Mouse (Mus musculus): Measurements from ENCODE around the gene A230050P20Rik. TPM values are rescaled to one million over a fixed set of nuclear protein-coding genes. Genes with fewer than 3 reads are reported as not detected.

Gene A230050P20Rik
- polyA plus RNA-seq, 1 experiment: not detected

- no peak for TF ChIP-seq GATA1 (IDR thresholded peaks at IDR 0.05; ENCODE audit: low read length)
Measured at GRCm38 (mm10) chr9:20902174-20902491, 33.7 kb downstream of the A230050P20Rik start.

GRCm38 (mm10) chr9:20909948-20910347 lies 41.5 kb downstream of the A230050P20Rik start:
- TF ChIP-seq GATA1 (IDR thresholded peaks at IDR 0.05; ENCODE audit: low read length): no peak

GRCm38 (mm10) chr9:20916160-20916559 lies 47.7 kb downstream of the A230050P20Rik start:
- TF ChIP-seq GATA1 (IDR thresholded peaks at IDR 0.05; ENCODE audit: low read length): no peak

- no peak for TF ChIP-seq GATA1 (IDR thresholded peaks at IDR 0.05; ENCODE audit: low read length)
Measured at GRCm38 (mm10) chr9:20923258-20923657, 54.8 kb downstream of the A230050P20Rik start.

Other genes starting within 250 kb of the A230050P20Rik start
- 8.4 and 13.3 TPM in 2 replicates for gene Ubl5, start 225.8 kb upstream of the A230050P20Rik start, polyA plus RNA-seq (2012)
- gene Fbxl12, start 223.9 kb upstream of the A230050P20Rik start, polyA plus RNA-seq (2012): 9.1 and 17.4 TPM in 2 replicates
- gene Pin1, start 216.5 kb upstream of the A230050P20Rik start, polyA plus RNA-seq (2012): 28.2 and 34.9 TPM in 2 replicates
- gene Olfm2, start 122.3 kb upstream of the A230050P20Rik start, polyA plus RNA-seq (2012): not detected in 2 replicates
- gene Col5a3, start 53.6 kb upstream of the A230050P20Rik start, polyA plus RNA-seq (2012): not detected in 2 replicates
- not detected in 2 replicates for gene Rdh8, start 50.1 kb upstream of the A230050P20Rik start, polyA plus RNA-seq (2012)
- 3.5 and 4.1 TPM in 2 replicates for gene Angptl6, start 11.1 kb downstream of the A230050P20Rik start, polyA plus RNA-seq (2012)
- 341 and 357 TPM in 2 replicates for gene Ppan, start 19.5 kb downstream of the A230050P20Rik start, polyA plus RNA-seq (2012)
- 613 and 834 TPM in 2 replicates for gene Eif3g, start 30.0 kb downstream of the A230050P20Rik start, polyA plus RNA-seq (2012)
- 152 and 172 TPM in 2 replicates for gene Dnmt1, start 91.2 kb downstream of the A230050P20Rik start, polyA plus RNA-seq (2012)
- gene S1pr2, start 108.1 kb downstream of the A230050P20Rik start, polyA plus RNA-seq (2012): 1.4 and 1.6 TPM in 2 replicates
- 88.1 and 110 TPM in 2 replicates for gene Mrpl4, start 134.1 kb downstream of the A230050P20Rik start, polyA plus RNA-seq (2012)
- gene Icam1, start 147.3 kb downstream of the A230050P20Rik start, polyA plus RNA-seq (2012): 0.55 and 0.58 TPM in 2 replicates
- 16.7 and 26.1 TPM in 2 replicates for gene Icam4, start 160.7 kb downstream of the A230050P20Rik start, polyA plus RNA-seq (2012)
- 0.52 and 0.62 TPM in 2 replicates for gene Icam5, start 163.4 kb downstream of the A230050P20Rik start, polyA plus RNA-seq (2012)
- gene Zglp1, start 198.5 kb downstream of the A230050P20Rik start, polyA plus RNA-seq (2012): 2.0 and 4.4 TPM in 2 replicates
- gene Gm49373, start 204.5 kb downstream of the A230050P20Rik start, polyA plus RNA-seq (2012): 0.67 and 0.73 TPM in 2 replicates
- 39.6 and 44.3 TPM in 2 replicates for gene Fdx1l, start 205.0 kb downstream of the A230050P20Rik start, polyA plus RNA-seq (2012)
- 422 and 499 TPM in 2 replicates for gene Gm38431, start 223.4 kb downstream of the A230050P20Rik start, polyA plus RNA-seq (2012)
- 0.84 and 2.5 TPM in 2 replicates for gene Raver1, start 223.4 kb downstream of the A230050P20Rik start, polyA plus RNA-seq (2012)